Mouse (Mus musculus) urinary bladder, postnatal 10 days (tissue): ENCODE data around the gene Ube2h.

Experiments
- DNase-seq: peaks from one replicate; pipeline ENCODE4 v3.0.0; 2022; ENCODE audit warnings: low spot score

The Ube2h gene

DNA sequence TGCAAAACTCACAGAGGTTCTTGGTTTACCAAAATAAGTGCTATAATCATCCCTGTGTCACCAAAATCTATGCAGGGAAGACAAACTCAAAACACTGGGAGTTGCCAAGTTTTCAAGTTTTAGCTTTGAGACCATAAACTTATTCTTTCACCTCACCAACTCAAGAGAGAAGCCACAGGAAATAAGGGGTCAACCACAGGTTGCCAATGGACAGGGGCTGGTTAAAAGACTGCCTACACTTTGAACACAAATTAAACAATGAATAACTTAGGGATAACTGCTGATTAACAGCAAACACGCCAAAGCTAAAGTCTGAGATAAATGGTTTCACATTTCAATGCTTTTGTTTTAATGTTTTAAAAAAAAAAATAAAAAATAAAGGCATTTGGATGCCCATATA lies 5.2 kb downstream of the Ube2h start:
- DNase-seq: no peak

- no peak for DNase-seq
These were observed 11.8 kb downstream of the Ube2h start for GRCm38 (mm10) chr6:30292579-30292978.

DNA sequence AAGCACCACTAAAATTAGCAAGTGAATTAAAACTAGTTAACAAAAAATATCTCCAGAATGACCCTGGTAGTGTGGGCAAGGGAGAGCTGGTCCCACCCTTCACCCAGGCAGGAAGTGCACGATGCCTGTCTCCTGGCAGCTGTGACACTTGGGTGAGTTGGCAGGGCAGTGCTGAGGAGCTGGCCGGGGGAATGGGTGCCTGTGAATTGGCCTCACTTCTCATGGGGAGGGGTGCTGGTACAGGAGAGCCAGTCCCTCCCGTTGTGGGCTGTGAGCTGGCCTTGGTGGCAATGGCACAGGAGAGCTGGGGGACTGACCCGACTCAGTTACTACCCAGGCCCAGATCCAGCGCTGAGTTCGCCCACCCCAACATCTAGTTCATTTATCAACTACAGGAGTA lies 16.4 kb downstream of the Ube2h start:
- no peak for DNase-seq

DNA sequence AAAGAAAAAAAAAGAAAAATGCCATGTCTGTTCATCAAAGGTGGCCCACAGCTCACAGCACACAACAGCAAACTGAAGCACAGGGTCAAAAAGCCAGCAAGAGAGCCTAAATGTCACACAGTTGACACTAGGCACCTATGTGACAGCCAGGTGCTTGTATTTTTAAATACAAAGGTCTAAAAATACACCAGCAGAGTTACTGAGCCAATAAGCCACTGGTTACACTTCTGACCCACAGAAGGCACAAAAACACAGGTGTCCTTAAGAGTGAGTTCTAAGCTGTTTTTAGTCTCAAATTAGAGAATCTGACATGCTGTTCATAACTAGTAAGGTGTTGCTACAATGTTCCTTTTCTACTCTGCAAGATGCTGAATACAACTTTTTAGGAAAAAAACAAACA lies 17.7 kb downstream of the Ube2h start:
- DNase-seq: no peak

DNA sequence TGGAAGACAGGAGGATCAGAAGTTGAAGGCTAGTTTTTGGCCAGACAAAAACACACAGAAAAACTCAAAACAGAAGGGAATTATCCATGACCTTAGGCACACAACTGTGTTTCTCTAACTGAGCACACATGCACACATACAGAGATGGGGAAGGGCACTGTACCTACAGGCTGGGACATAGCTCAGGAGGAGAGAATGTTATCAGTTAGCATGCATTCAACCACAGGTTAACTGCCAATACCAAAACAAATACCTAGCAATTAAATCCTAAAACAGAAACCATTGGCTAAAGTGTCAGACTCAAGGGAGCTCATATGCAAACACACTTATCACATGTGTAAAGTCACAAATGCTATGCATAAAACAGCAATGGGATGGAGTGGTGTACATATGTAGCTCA lies 20.2 kb downstream of the Ube2h start:
- DNase-seq: no peak

DNA sequence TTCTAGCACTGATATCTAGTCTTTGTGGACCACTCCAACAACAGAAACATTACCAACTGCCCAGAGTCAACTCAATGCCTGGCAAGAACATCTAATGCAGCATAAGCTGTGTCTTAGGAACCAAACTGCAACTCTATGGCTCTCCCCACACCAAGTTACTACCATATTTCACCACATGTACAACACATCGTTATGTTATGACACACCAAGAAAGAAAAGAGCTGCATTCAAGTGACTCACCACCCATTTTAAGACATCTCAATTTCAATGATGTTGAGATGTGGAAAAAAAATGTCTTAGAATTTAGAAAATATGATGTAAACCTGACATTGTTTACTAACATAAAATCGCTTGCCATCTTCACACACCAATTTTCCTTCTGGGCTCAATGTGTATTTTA lies 22.0 kb downstream of the Ube2h start:
- no peak for DNase-seq

DNA sequence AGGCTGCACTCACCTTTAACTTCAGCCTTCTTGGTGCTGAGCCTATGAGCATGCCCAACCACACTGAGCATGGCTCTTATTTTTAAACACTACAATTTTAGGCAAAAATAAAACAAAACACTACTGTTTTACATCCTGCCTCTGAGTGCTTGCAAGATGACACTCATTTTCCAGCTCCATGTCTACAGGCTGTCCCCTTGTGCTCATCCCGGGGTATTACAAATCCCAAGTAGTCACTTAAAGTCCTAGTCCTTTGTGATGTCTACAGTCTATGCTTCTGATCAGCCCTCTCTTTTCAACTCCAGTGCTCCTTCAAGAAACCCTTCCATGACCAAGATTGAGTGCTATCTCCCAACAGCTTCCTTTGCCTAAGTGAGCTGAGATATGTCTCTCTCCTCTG lies 26.0 kb downstream of the Ube2h start:
- no peak for DNase-seq

DNA sequence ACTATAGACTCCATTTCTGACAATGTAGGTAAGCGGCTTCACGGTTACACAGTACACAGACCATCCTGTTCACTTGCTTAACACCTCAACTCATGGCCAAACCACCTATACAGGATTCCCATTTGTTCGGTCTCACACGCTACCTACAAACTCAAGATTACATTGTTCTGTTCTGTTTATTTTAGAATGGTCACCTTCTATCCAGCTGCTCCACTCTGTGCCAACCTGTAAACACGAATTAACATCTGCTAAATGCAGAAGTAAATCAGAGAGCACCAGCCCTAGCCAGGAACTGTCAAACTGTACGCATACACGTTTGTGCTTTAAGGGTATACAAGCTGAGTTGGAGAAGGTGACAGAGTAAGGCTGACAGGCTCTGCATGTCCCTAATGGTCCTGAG lies 27.5 kb downstream of the Ube2h start:
- DNase-seq: no peak

GRCm38 (mm10) chr6:30276375-30276774 lies 28.0 kb downstream of the Ube2h start:
- no peak for DNase-seq

GRCm38 (mm10) chr6:30275159-30275847 lies 29.0 kb downstream of the Ube2h start:
- DNase-seq: no peak

DNA sequence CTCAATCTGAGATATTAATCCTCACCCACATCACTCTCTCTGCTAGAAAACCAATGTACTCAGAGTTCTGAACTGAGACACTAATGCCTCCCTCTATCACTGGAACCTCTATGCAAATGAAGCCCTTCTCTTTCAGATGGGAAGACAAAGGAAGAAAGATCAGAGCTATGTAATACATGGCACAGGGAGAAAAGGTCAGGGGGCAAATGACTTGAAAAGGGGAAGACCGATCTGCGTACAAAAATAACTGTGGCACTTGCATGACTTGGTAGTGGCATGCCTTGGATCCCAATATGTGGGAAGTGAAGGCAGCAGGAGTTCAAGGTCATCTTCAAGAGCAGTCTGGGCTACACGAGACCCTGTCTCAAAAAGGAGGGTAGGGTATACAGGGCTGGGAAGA lies 31.4 kb downstream of the Ube2h start:
- no peak for DNase-seq

- no peak for DNase-seq
These were observed 31.9 kb downstream of the Ube2h start for GRCm38 (mm10) chr6:30272338-30272905.

- DNase-seq: no peak
These were observed 34.5 kb downstream of the Ube2h start for GRCm38 (mm10) chr6:30269846-30270245.

DNA sequence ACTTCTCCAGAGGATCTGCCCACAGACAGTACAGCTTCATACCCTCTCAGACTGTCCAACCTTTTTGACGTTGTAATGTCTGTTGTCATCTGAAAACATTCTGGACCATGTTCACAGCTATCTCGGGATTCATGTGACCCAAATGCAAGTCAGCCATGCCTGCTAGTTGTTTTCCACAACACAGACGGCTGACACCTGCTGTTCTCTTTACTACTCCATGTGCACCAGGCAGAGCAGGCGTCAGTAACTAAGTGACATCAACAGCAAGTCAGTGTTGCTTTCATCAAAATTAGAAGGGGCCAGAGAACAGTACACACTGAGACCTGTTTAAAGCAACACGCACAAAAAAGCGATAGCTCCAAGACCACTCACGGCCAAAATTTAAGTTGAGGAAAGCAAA lies 36.9 kb downstream of the Ube2h start:
- DNase-seq: no peak

DNA sequence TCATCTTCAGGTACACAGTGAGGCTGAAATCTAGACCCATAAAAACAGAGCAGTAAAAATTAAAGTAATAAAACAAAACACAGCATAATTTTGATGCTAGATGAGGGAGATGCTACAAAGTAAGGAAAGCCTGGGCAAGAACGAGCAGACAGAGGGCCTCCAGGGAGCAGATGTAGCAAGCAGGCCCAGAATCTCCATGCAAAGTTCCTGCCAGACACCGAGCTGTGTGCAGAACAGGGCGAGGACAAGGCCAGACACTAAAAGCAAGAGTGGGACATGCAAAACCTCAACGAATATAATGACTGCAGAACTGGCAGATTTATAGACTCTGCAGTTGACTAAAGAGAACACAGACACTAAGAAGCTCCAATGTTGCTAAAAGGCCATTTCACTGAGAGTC lies 38.9 kb downstream of the Ube2h start:
- no peak for DNase-seq

GRCm38 (mm10) chr6:30263053-30263452 lies 41.3 kb downstream of the Ube2h start:
- DNase-seq: no peak

GRCm38 (mm10) chr6:30259271-30259670 lies 45.1 kb downstream of the Ube2h start:
- DNase-seq: no peak

DNA sequence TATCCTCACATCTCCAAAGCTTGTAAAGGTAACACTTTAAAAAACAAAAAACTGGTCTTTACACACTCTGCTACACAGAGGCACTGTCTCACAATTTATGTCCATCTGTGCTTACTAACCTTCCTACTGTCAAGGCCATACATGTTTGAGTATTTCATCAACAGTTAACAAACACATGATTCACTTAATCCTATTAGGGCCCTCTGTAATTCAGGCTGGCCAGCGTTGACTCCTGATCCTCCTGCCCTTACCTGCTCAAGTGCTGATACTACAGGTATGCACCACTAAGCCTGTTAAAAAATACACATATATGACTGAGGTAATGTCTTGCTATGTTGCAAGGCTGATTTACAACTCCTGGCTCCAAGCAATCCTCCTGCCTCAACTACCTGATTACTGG lies 46.4 kb downstream of the Ube2h start:
- DNase-seq: no peak

DNA sequence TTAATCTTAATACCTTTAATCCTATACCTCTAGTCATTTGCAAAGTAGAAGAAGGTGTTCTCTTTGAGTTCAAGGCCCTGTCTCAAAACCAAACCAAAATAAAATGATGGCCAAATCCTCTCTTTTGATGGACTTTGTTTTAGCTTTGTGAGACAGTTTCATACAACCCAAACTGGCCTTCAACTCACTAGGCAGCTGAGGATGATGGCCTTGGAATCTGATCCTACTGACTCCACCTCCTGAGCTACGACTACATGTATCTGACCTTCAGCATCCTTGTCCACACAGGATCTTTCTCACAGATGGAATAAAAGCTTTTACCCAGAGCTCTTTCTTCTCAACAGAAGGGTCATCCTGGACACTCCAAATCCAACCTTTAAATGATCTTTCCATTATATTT lies 48.5 kb downstream of the Ube2h start:
- DNase-seq: no peak

DNA sequence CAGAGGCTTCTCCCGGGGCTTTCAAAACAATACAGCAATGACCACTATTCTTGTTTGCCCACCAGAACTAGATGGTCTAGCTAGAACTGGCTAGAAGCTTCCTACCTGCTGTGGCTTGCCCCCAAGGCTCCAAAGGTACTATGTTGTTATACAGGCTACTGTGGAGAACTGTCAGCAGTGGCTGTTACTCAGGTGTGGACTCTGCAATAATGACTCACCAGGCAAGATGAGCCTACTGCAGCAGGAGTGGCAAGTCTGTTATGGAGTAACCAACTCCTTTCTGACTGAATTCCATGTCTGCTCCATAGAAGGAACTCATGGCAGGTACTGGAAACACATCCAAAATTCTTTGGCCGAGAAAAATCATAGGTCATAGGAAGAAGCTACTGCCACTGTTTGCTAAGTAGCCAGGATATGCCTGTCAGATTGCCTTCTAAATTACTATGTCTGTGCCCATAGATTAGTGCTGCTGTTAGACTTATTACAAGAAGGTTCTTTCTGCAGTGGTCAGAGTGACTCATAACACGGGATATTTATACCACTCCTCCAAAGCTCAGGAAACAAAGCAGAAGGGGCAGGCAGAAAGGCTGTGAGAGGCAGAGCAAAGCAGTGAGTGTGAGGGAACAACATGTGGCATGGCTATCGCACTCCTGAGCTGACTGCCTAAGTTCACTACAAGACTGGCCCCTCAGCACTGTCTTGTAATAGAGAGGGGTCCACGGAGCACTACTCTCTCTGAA lies 51.9 kb downstream of the Ube2h start:
- no peak for DNase-seq

- no peak for DNase-seq
These were observed 55.6 kb downstream of the Ube2h start for GRCm38 (mm10) chr6:30248708-30249107.

DNA sequence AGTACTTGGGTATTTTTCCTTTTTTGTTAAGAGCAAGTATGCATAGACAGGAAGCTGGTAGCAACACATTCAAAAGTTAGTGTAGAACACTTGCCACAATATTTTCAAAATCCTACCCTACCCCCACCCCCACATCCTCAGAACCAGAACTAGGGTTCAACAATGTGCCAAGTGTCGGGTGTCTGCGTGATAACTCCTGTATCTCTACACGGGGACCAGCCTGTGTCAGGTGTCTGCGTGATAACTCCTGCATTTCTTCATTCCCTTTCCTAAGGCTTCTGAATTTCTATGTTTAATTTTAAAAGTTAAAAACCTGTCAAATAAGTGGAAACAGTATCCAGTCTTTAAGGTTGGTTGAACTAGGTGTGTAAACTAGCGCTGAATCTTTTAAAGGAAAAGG lies 58.4 kb downstream of the Ube2h start:
- no peak for DNase-seq

GRCm38 (mm10) chr6:30245397-30245796 lies 58.9 kb downstream of the Ube2h start:
- no peak for DNase-seq
